Mouse (Mus musculus): ENCODE data around the gene Atrip. TPM values are rescaled to one million over a fixed set of nuclear protein-coding genes. Genes with fewer than 3 reads are reported as not detected.

Gene Atrip
- polyA plus RNA-seq, 1 experiment from 2014 or later: 24.3 TPM

DNA sequence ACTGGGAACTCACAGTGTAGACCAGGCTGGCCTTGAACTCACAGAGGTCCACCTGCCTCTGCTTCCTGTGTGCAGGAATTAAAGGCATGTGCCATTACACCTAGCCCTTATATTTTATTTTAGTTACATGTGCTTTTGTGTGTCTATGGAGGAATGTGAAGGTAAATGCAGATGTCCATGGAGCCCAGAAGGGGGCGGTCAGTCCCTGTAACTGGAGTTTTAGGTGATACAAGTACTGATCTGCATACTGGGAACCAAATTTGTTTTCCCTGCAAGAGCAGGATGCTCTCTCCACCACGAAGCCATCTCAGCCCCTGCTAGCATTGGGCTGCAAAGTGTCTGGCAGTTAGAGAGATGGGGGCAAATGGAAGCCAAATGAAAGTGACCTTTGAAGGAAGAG, 11.0 kb upstream of the Atrip start:
- Histone ChIP-seq H3K4me2 (no peak overlapping the region), H3K9ac (ENCODE audit: low read depth, low read length) (no peak overlapping the region), H3K4me1 (replicated peaks; ENCODE audit: control insufficient read depth, insufficient read depth, low read length) (peaks cover 17% of the 10 kb centered on the region), H3K27me3 (replicated peaks; ENCODE audit: control insufficient read depth, insufficient read depth, low read length) (no peaks in the 10 kb centered on the region), H3K9me3 (ENCODE audit: control insufficient read depth, low read length) (no peaks in the 10 kb centered on the region), H3K27ac (ENCODE audit: low read depth, low read length) (no peak overlapping the region), H3K4me3 (ENCODE audit: low read depth, low read length) (no peak overlapping the region), H3K36me3 (ENCODE audit: control insufficient read depth, insufficient read depth, low read length) (peaks cover 7% of the 10 kb centered on the region; the same call in 1 of the 2 replicates)
- DNase-seq (ENCODE audit: low spot score) (no peak), ATAC-seq (replicated peaks; ENCODE audit: low FRiP score) (no peak)
- WGBS: 25% methylated on average over 2 of the region's 2 CpGs

- Histone ChIP-seq H3K4me2 (peak within 1 kb of the TSS; percentile 65), H3K27ac (ENCODE audit: low read depth, low read length) (peak within 1 kb of the TSS; percentile 60), H3K4me3 (ENCODE audit: low read depth, low read length) (peak within 1 kb of the TSS; percentile 84), H3K36me3 (ENCODE audit: control insufficient read depth, insufficient read depth, low read length) (peaks cover 9% of the 10 kb centered on the region; the same call in 1 of the 2 replicates), H3K4me1 (replicated peaks; ENCODE audit: control insufficient read depth, insufficient read depth, low read length) (peaks cover 17% of the 10 kb centered on the region), H3K9me3 (ENCODE audit: control insufficient read depth, low read length) (no peaks in the 10 kb centered on the region), H3K9ac (ENCODE audit: low read depth, low read length) (peak within 1 kb of the TSS; percentile 81), H3K27me3 (replicated peaks; ENCODE audit: control insufficient read depth, insufficient read depth, low read length) (no peaks in the 10 kb centered on the region)
- WGBS: under 1% methylated on average over 37 of the region's 37 CpGs
- peak; percentile 98 for ATAC-seq (replicated peaks; ENCODE audit: low FRiP score)
- peak; percentile 85 for DNase-seq (ENCODE audit: low spot score)
Measured at GRCm38 (mm10) chr9:109082124-109082800, 8.3 kb upstream of the Atrip start, which contains the start of the genes Ccdc51 and Tma7. Gene Ccdc51, plus strand, starts transcription at chr9:109082493. Gene Tma7, minus strand, starts transcription at chr9:109082587.

- 4% methylated on average over 11 of the region's 11 CpGs for WGBS
- Histone ChIP-seq H3K4me1 (replicated peaks; ENCODE audit: control insufficient read depth, insufficient read depth, low read length) (peaks cover 17% of the 10 kb centered on the region), H3K4me2 (peak overlapping the region; percentile 65), H3K9me3 (ENCODE audit: control insufficient read depth, low read length) (no peaks in the 10 kb centered on the region), H3K27ac (ENCODE audit: low read depth, low read length) (peak overlapping the region; percentile 60), H3K36me3 (ENCODE audit: control insufficient read depth, insufficient read depth, low read length) (peaks cover 9% of the 10 kb centered on the region; the same call in 1 of the 2 replicates), H3K9ac (ENCODE audit: low read depth, low read length) (peak overlapping the region; percentile 81), H3K27me3 (replicated peaks; ENCODE audit: control insufficient read depth, insufficient read depth, low read length) (no peaks in the 10 kb centered on the region), H3K4me3 (ENCODE audit: low read depth, low read length) (peak overlapping the region; percentile 84)
- ATAC-seq (replicated peaks; ENCODE audit: low FRiP score) (peak; percentile 10), DNase-seq (ENCODE audit: low spot score) (no peak)
Measured at GRCm38 (mm10) chr9:109081749-109082123, 7.8 kb upstream of the Atrip start.

DNA sequence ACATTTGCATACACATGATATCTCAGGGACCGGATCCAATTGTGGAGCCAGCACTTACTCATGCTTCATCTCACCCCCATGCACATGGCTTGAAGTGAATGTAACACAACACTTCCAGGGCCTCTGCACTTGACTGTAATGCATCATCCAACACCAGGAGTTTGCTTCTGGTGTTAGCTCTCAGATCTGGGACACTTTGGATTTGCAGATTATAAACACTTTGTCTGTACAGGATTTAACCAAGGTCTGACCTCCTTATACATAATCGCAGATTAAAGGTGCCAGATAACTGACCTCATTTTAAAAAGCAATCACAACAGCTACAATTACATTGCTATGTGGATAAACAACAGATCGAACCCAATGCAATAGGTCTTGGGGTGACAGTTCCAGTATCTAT, 6.6 kb upstream of the Atrip start:
- no peaks in the 10 kb centered on the region for H3K27me3 ChIP-seq (replicated peaks; ENCODE audit: control insufficient read depth, insufficient read depth, low read length)
- 91% methylated on average over 3 of the region's 3 CpGs for WGBS
- peak overlapping the region; percentile 84; the same call in 1 of the 2 replicates for H3K4me3 ChIP-seq (ENCODE audit: low read depth, low read length)
- ATAC-seq (replicated peaks; ENCODE audit: low FRiP score): no peak
- no peak overlapping the region for H3K27ac ChIP-seq (ENCODE audit: low read depth, low read length)
- H3K9ac ChIP-seq (ENCODE audit: low read depth, low read length): no peak overlapping the region
- no peaks in the 10 kb centered on the region for H3K9me3 ChIP-seq (ENCODE audit: control insufficient read depth, low read length)
- no peak for DNase-seq (ENCODE audit: low spot score)
- peaks cover 9% of the 10 kb centered on the region; the same call in 1 of the 2 replicates for H3K36me3 ChIP-seq (ENCODE audit: control insufficient read depth, insufficient read depth, low read length)
- peaks cover 17% of the 10 kb centered on the region for H3K4me1 ChIP-seq (replicated peaks; ENCODE audit: control insufficient read depth, insufficient read depth, low read length)
- H3K4me2 ChIP-seq: peak overlapping the region; percentile 65

GRCm38 (mm10) chr9:109068095-109068735, 5.7 kb downstream of the Atrip start:
- H3K36me3 ChIP-seq (ENCODE audit: control insufficient read depth, insufficient read depth, low read length): peaks cover 47% of the 10 kb centered on the region
- no peak overlapping the region for H3K9ac ChIP-seq (ENCODE audit: low read depth, low read length)
- no peaks in the 10 kb centered on the region for H3K27me3 ChIP-seq (replicated peaks; ENCODE audit: control insufficient read depth, insufficient read depth, low read length)
- 91% methylated on average over 3 of the region's 3 CpGs for WGBS
- no peak overlapping the region for H3K4me2 ChIP-seq
- H3K4me3 ChIP-seq (ENCODE audit: low read depth, low read length): no peak overlapping the region
- H3K4me1 ChIP-seq (replicated peaks; ENCODE audit: control insufficient read depth, insufficient read depth, low read length): peaks cover 9% of the 10 kb centered on the region
- H3K9me3 ChIP-seq (ENCODE audit: control insufficient read depth, low read length): no peaks in the 10 kb centered on the region
- no peak for DNase-seq (ENCODE audit: low spot score)
- ATAC-seq (replicated peaks; ENCODE audit: low FRiP score): no peak
- H3K27ac ChIP-seq (ENCODE audit: low read depth, low read length): no peak overlapping the region

DNA sequence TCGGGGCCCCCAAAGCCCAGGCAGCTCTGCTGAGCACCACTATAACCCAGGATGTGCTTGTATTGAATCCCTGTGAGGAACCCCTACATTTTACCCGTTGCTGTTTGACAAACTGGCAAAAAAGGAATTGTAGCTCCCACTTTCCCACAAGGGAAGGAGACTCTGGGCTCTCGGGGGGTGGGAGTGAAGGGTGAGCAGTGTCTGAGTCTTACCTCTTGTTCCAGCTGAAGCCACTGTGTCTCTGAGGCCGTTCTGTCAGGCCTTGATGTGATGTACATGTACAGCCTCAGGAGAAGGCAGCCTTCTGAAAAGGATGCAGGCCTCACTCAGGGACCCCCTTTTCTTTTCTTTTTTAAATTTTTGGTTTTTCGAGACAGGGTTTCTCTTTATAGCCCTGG, 13.0 kb downstream of the Atrip start:
- DNase-seq (ENCODE audit: low spot score) (no peak), ATAC-seq (replicated peaks; ENCODE audit: low FRiP score) (no peak)
- WGBS: 88% methylated on average over 5 of the region's 5 CpGs
- Histone ChIP-seq H3K9me3 (ENCODE audit: control insufficient read depth, low read length) (no peaks in the 10 kb centered on the region), H3K4me2 (no peak overlapping the region), H3K36me3 (ENCODE audit: control insufficient read depth, insufficient read depth, low read length) (peaks cover 34% of the 10 kb centered on the region), H3K4me3 (ENCODE audit: low read depth, low read length) (no peak overlapping the region), H3K9ac (ENCODE audit: low read depth, low read length) (no peak overlapping the region), H3K27ac (ENCODE audit: low read depth, low read length) (no peak overlapping the region), H3K27me3 (replicated peaks; ENCODE audit: control insufficient read depth, insufficient read depth, low read length) (no peaks in the 10 kb centered on the region), H3K4me1 (replicated peaks; ENCODE audit: control insufficient read depth, insufficient read depth, low read length) (peaks cover 9% of the 10 kb centered on the region)

DNA sequence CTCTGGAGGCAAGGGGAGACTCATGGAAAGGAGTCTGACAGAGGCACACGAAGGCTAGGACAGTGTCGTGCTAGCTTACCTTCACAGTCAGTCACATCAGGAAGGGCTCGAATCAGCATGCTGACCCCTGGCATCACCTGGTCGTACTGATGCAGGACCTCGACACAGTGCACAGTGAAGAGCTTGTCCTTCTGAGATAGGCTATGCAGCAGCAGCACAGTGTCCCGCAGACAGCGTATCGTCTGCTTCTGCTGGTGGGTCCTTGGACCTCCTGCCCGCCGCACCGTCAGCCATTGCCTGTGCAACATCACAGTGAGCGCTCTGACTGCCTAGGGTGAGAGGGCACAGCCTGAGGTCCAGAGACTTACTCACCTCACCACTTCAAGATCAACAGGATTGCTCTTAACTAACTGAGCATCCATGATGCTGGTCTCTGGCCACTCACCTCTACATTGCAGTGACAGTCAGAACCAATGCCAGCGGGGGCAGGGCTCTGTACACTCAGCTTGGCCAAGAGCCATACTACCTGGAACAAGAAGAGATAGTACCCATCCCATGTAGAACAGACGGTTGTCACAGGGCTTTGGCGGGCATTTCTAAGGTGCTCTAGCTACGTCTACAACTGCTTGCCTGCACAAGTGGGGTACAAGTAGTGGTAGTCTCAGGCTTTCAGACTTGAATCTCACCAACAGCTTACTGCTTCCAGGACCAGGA, 13.6 kb downstream of the Atrip start:
- no peak overlapping the region for H3K27ac ChIP-seq (ENCODE audit: low read depth, low read length)
- ATAC-seq (replicated peaks; ENCODE audit: low FRiP score): no peak
- 88% methylated on average over 16 of the region's 16 CpGs for WGBS
- no peak overlapping the region for H3K9ac ChIP-seq (ENCODE audit: low read depth, low read length)
- H3K4me3 ChIP-seq (ENCODE audit: low read depth, low read length): no peak overlapping the region
- H3K4me1 ChIP-seq (replicated peaks; ENCODE audit: control insufficient read depth, insufficient read depth, low read length): peaks cover 12% of the 10 kb centered on the region
- H3K4me2 ChIP-seq: no peak overlapping the region
- H3K36me3 ChIP-seq (ENCODE audit: control insufficient read depth, insufficient read depth, low read length): peaks cover 29% of the 10 kb centered on the region
- DNase-seq (ENCODE audit: low spot score): no peak
- no peaks in the 10 kb centered on the region for H3K27me3 ChIP-seq (replicated peaks; ENCODE audit: control insufficient read depth, insufficient read depth, low read length)
- H3K9me3 ChIP-seq (ENCODE audit: control insufficient read depth, low read length): no peaks in the 10 kb centered on the region

GRCm38 (mm10) chr9:109059136-109059903, 14.6 kb downstream of the Atrip start, which contains the start of gene Trex1:
Gene Trex1, minus strand, starts transcription at chr9:109059734.
- H3K4me1 ChIP-seq (replicated peaks; ENCODE audit: control insufficient read depth, insufficient read depth, low read length): peaks cover 19% of the 10 kb centered on the region
- peak within 1 kb of the TSS; percentile 79 for H3K4me2 ChIP-seq
- peak within 1 kb of the TSS; percentile 64 for H3K9ac ChIP-seq (ENCODE audit: low read depth, low read length)
- peak within 1 kb of the TSS; percentile 49 for H3K4me3 ChIP-seq (ENCODE audit: low read depth, low read length)
- no peaks in the 10 kb centered on the region for H3K9me3 ChIP-seq (ENCODE audit: control insufficient read depth, low read length)
- WGBS: 10% methylated on average over 15 of the region's 15 CpGs
- DNase-seq (ENCODE audit: low spot score) (peak; percentile 85), ATAC-seq (replicated peaks; ENCODE audit: low FRiP score) (peak; percentile 94)
- H3K36me3 ChIP-seq (ENCODE audit: control insufficient read depth, insufficient read depth, low read length): peaks cover 23% of the 10 kb centered on the region
- H3K27ac ChIP-seq (ENCODE audit: low read depth, low read length): peak within 1 kb of the TSS; percentile 85
- H3K27me3 ChIP-seq (replicated peaks; ENCODE audit: control insufficient read depth, insufficient read depth, low read length): no peaks in the 10 kb centered on the region
